Mouse (Mus musculus) liver, embryonic 15.5 days (tissue): ENCODE measurements at regions not wholly inside any gene's neighbourhood (a gene's known extent, or its start where the extent isn't known, plus 50 kb on each side); places are given as distances from the start of the nearest gene placed in this dataset.

Source experiments
- ATAC-seq: fragments of 200-750 bp; cut with Nextera tagmentation; 2 replicates; pipeline ENCODE4 v1.8.0; 2017; ENCODE audit warnings: moderate number of reproducible peaks, mild to moderate bottlenecking, moderate library complexity; ENCODE audit not compliant: insufficient read depth
- H3K27ac ChIP-seq: fragments of 300-500 bp; sonication (generic); replicated peaks from 2 replicates; pipeline ENCODE4 v1.5.1; 2015; ENCODE audit warnings: mild to moderate bottlenecking, inconsistent platforms
- H3K27me3 ChIP-seq: fragments of 300-500 bp; sonication (generic); 2 replicates; pipeline ENCODE4 v1.6.1; 2015; ENCODE audit warnings: mild to moderate bottlenecking, inconsistent platforms
- H3K36me3 ChIP-seq: fragments of 300-500 bp; sonication (generic); replicated peaks from 2 replicates; pipeline ENCODE4 v1.6.1; 2015; ENCODE audit warnings: moderate library complexity, mild to moderate bottlenecking, inconsistent platforms
- H3K4me1 ChIP-seq: fragments of 300-500 bp; sonication (generic); replicated peaks from 2 replicates; pipeline ENCODE4 v1.6.1; 2015; ENCODE audit warnings: inconsistent platforms
- H3K4me2 ChIP-seq: fragments of 300-500 bp; sonication (generic); 2 replicates; pipeline ENCODE4 v1.6.1; 2015; ENCODE audit warnings: moderate library complexity, mild to moderate bottlenecking, inconsistent platforms
- H3K4me3 ChIP-seq: fragments of 300-500 bp; sonication (generic); replicated peaks from 2 replicates; pipeline ENCODE4 v1.5.1; 2015; ENCODE audit warnings: mild to moderate bottlenecking, inconsistent platforms
- H3K9ac ChIP-seq: fragments of 300-500 bp; sonication (generic); 2 replicates; pipeline ENCODE4 v1.6.1; 2015; ENCODE audit warnings: moderate library complexity, mild to moderate bottlenecking, inconsistent platforms
- H3K9me3 ChIP-seq: fragments of 300-500 bp; sonication (generic); replicated peaks from 2 replicates; pipeline ENCODE4 v1.6.1; 2016; ENCODE audit warnings: inconsistent platforms
- WGBS: fragments of 180-500 bp; shearing (Covaris S2); methylation state at CpG from one replicate; pipeline ENCODE4 v1.1.7; 2015; ENCODE audit warnings: mixed read lengths; ENCODE audit not compliant: insufficient replicate concordance; 5-methylcytosine and 5-hydroxymethylcytosine counted together

GRCm38 (mm10) chr4:154782291-154782690 lies 55.0 kb upstream of the Ttc34 start:
- H3K4me2 ChIP-seq: no peak overlapping the region
- no peak overlapping the region for H3K27ac ChIP-seq
- ATAC-seq: no peak
- H3K4me3 ChIP-seq: no peak overlapping the region
- no peaks in the 10 kb centered on the region for H3K9me3 ChIP-seq
- WGBS: 76% methylated on average over 8 of the region's 8 CpGs
- no peak overlapping the region for H3K9ac ChIP-seq
- no peaks in the 10 kb centered on the region for H3K4me1 ChIP-seq
- H3K36me3 ChIP-seq: no peaks in the 10 kb centered on the region
- H3K27me3 ChIP-seq: peaks cover 12% of the 10 kb centered on the region; the same call in 1 of the 2 replicates

- Histone ChIP-seq H3K4me3 (no peak overlapping the region), H3K27me3 (peaks cover 17% of the 10 kb centered on the region), H3K36me3 (no peaks in the 10 kb centered on the region), H3K4me2 (no peak overlapping the region), H3K9me3 (no peaks in the 10 kb centered on the region), H3K9ac (no peak overlapping the region), H3K27ac (no peak overlapping the region), H3K4me1 (no peaks in the 10 kb centered on the region)
- no peak for ATAC-seq
- WGBS: 21% methylated on average over 8 of the region's 8 CpGs
Measured at GRCm38 (mm10) chr4:154785282-154785987, 51.8 kb upstream of the Ttc34 start.

GRCm38 (mm10) chr4:154787190-154787589 lies 50.1 kb upstream of the Ttc34 start:
- no peak for ATAC-seq
- no peak overlapping the region for H3K4me2 ChIP-seq
- H3K4me1 ChIP-seq: no peaks in the 10 kb centered on the region
- no peak overlapping the region for H3K4me3 ChIP-seq
- H3K36me3 ChIP-seq: no peaks in the 10 kb centered on the region
- no peak overlapping the region for H3K9ac ChIP-seq
- H3K9me3 ChIP-seq: no peaks in the 10 kb centered on the region
- 59% methylated on average over 8 of the region's 8 CpGs for WGBS
- H3K27me3 ChIP-seq: peaks cover 6% of the 10 kb centered on the region
- H3K27ac ChIP-seq: no peak overlapping the region
